Comparison of ENCODE assay signal across 7 mouse cellular contexts in genomic region chr2:103690828-103691227, GRCm38 (mm10).
DNase-seq lines count a peak whose midpoint lies in the region; ATAC-seq and TF ChIP-seq lines count a peak whose summit lies in the region.

No protein-coding gene starts in this region.

- no peak for ATAC-seq in intestine, embryonic 15.5 days
- no peak for ATAC-seq in intestine, embryonic 16.5 days
- ATAC-seq in forebrain, embryonic 14.5 days: peak; percentile 60
- no peak for ATAC-seq in limb, embryonic 12.5 days (ENCODE audit: insufficient number of reproducible peaks, insufficient read depth, low FRiP score, low TSS enrichment, low read depth)
- ATAC-seq in stomach, embryonic 14.5 days (ENCODE audit: insufficient number of reproducible peaks, insufficient read depth, low FRiP score, low read depth): 0 out of 2 replicates have a peak, but pooled peaks have one; percentile 23

- 42% methylated on average over 5 of the region's 5 CpGs for WGBS in intestine, embryonic 15.5 days
- WGBS in intestine, embryonic 16.5 days: 45% methylated on average over 5 of the region's 5 CpGs
- WGBS in forebrain, embryonic 14.5 days: 34% methylated on average over 5 of the region's 5 CpGs
- 51% methylated on average over 5 of the region's 5 CpGs for WGBS in limb, embryonic 12.5 days
- WGBS in stomach, embryonic 14.5 days: 54% methylated on average over 5 of the region's 5 CpGs
- 52% methylated on average over 5 of the region's 5 CpGs for WGBS in cerebellum, adult 2 months

- no peaks in the 10 kb centered on the region for H3K27me3 ChIP-seq in intestine, embryonic 15.5 days (replicated peaks)
- no peaks in the 10 kb centered on the region for H3K27me3 ChIP-seq in intestine, embryonic 16.5 days (replicated peaks; ENCODE audit: control insufficient read depth, insufficient read depth, low read length)
- no peaks in the 10 kb centered on the region for H3K27me3 ChIP-seq in forebrain, embryonic 14.5 days (replicated peaks; ENCODE audit: control insufficient read depth, insufficient read depth, low read length)
- H3K27me3 ChIP-seq in limb, embryonic 12.5 days: no peaks in the 10 kb centered on the region
- H3K27me3 ChIP-seq in stomach, embryonic 14.5 days (ENCODE audit: control insufficient read depth, insufficient read depth, low read length): no peaks in the 10 kb centered on the region
- H3K27me3 ChIP-seq in cerebellum, adult 2 months (ENCODE audit: control insufficient read depth, insufficient read depth, low read length): no peaks in the 10 kb centered on the region

- H3K4me1 ChIP-seq in intestine, embryonic 15.5 days (replicated peaks): peaks cover 6% of the 10 kb centered on the region; the same call in 1 of the 2 replicates
- H3K4me1 ChIP-seq in intestine, embryonic 16.5 days (ENCODE audit: control insufficient read depth, insufficient read depth, low read length): no peaks in the 10 kb centered on the region
- H3K4me1 ChIP-seq in forebrain, embryonic 14.5 days (ENCODE audit: control insufficient read depth, insufficient read depth, low read length): peaks cover 8% of the 10 kb centered on the region
- H3K4me1 ChIP-seq in limb, embryonic 12.5 days (replicated peaks): peaks cover 33% of the 10 kb centered on the region
- 0 out of 2 replicates have a peak, but pooled peaks cover 2% of the 10 kb centered on the region for H3K4me1 ChIP-seq in stomach, embryonic 14.5 days (ENCODE audit: control insufficient read depth, insufficient read depth, low read length)
- peaks cover 17% of the 10 kb centered on the region for H3K4me1 ChIP-seq in cerebellum, adult 2 months (ENCODE audit: control insufficient read depth, insufficient read depth, low read length)

- no peak for DNase-seq in forebrain, embryonic 14.5 days (ENCODE audit: low spot score)
- DNase-seq in cerebellum, adult 2 months: no peak
- no peak for DNase-seq in layer of hippocampus, postnatal 25 days (ENCODE audit: extremely low spot score in 1 of 2, low spot score in 1 of 2)

- no peak overlapping the region for H3K4me3 ChIP-seq in intestine, embryonic 15.5 days (replicated peaks)
- no peak overlapping the region for H3K4me3 ChIP-seq in intestine, embryonic 16.5 days (ENCODE audit: low read length)
- H3K4me3 ChIP-seq in forebrain, embryonic 14.5 days (ENCODE audit: low read depth, low read length): no peak overlapping the region
- no peak overlapping the region for H3K4me3 ChIP-seq in limb, embryonic 12.5 days (replicated peaks)
- no peak overlapping the region for H3K4me3 ChIP-seq in stomach, embryonic 14.5 days (ENCODE audit: low read depth, low read length)
- no peak overlapping the region for H3K4me3 ChIP-seq in cerebellum, adult 2 months (replicated peaks; ENCODE audit: insufficient read depth, low read depth, low read length)

- H3K4me2 ChIP-seq in intestine, embryonic 15.5 days (replicated peaks): no peak overlapping the region
- no peak overlapping the region for H3K4me2 ChIP-seq in intestine, embryonic 16.5 days (ENCODE audit: low read depth, low read length)
- no peak overlapping the region for H3K4me2 ChIP-seq in forebrain, embryonic 14.5 days (ENCODE audit: low read length)
- H3K4me2 ChIP-seq in limb, embryonic 12.5 days: no peak overlapping the region
- no peak overlapping the region for H3K4me2 ChIP-seq in stomach, embryonic 14.5 days (replicated peaks; ENCODE audit: low read depth, low read length)

- no peaks in the 10 kb centered on the region for H3K9me3 ChIP-seq in intestine, embryonic 15.5 days
- H3K9me3 ChIP-seq in intestine, embryonic 16.5 days (ENCODE audit: control insufficient read depth, low read length): no peaks in the 10 kb centered on the region
- H3K9me3 ChIP-seq in forebrain, embryonic 14.5 days (replicated peaks; ENCODE audit: control insufficient read depth, low read length): no peaks in the 10 kb centered on the region
- no peaks in the 10 kb centered on the region for H3K9me3 ChIP-seq in limb, embryonic 12.5 days
- H3K9me3 ChIP-seq in stomach, embryonic 14.5 days (ENCODE audit: control insufficient read depth, low read depth, low read length): no peaks in the 10 kb centered on the region

- no peak for TF ChIP-seq POLR2A in cerebellum, adult 2 months (IDR thresholded peaks at IDR 0.05; ENCODE audit: borderline replicate concordance, insufficient read depth, low read length)

- no peak overlapping the region for H3K9ac ChIP-seq in intestine, embryonic 15.5 days
- no peak overlapping the region for H3K9ac ChIP-seq in intestine, embryonic 16.5 days (ENCODE audit: low read depth, low read length)
- H3K9ac ChIP-seq in forebrain, embryonic 14.5 days (ENCODE audit: low read length): no peak overlapping the region
- H3K9ac ChIP-seq in limb, embryonic 12.5 days (replicated peaks): no peak overlapping the region
- H3K9ac ChIP-seq in stomach, embryonic 14.5 days (replicated peaks; ENCODE audit: low read depth, low read length): no peak overlapping the region

- 0 out of 2 replicates have a peak overlapping the region, but pooled peaks have one; percentile 27 for H3K27ac ChIP-seq in intestine, embryonic 15.5 days
- H3K27ac ChIP-seq in intestine, embryonic 16.5 days (ENCODE audit: low read length): no peak overlapping the region
- peak overlapping the region; percentile 48; the same call in 1 of the 2 replicates for H3K27ac ChIP-seq in forebrain, embryonic 14.5 days (ENCODE audit: low read depth, low read length)
- peak overlapping the region; percentile 42; the same call in 1 of the 2 replicates for H3K27ac ChIP-seq in limb, embryonic 12.5 days
- H3K27ac ChIP-seq in stomach, embryonic 14.5 days (ENCODE audit: low read length): no peak overlapping the region
- no peak overlapping the region for H3K27ac ChIP-seq in cerebellum, adult 2 months (ENCODE audit: insufficient read depth, low read length)

- no peak for TF ChIP-seq CTCF in cerebellum, adult 2 months (IDR thresholded peaks at IDR 0.05; ENCODE audit: borderline replicate concordance, insufficient read depth, low read depth, low read length)

- H3K36me3 ChIP-seq in intestine, embryonic 15.5 days: no peaks in the 10 kb centered on the region
- H3K36me3 ChIP-seq in intestine, embryonic 16.5 days (ENCODE audit: control insufficient read depth, insufficient read depth, low read length): no peaks in the 10 kb centered on the region
- H3K36me3 ChIP-seq in forebrain, embryonic 14.5 days (ENCODE audit: control insufficient read depth, insufficient read depth, low read length): no peaks in the 10 kb centered on the region
- H3K36me3 ChIP-seq in limb, embryonic 12.5 days: peaks cover 25% of the 10 kb centered on the region; the same call in 1 of the 2 replicates
- H3K36me3 ChIP-seq in stomach, embryonic 14.5 days (ENCODE audit: control insufficient read depth, insufficient read depth, low read length): no peaks in the 10 kb centered on the region

Comparison
In these comparisons a context has a peak if more than half of its experiments do, and no peak if none do; other contexts are left out.
1. H3K27ac ChIP-seq: peak in intestine, embryonic 15.5 days (single experiment), forebrain, embryonic 14.5 days (single experiment) and limb, embryonic 12.5 days (single experiment); none in intestine, embryonic 16.5 days (single experiment), stomach, embryonic 14.5 days (single experiment) and cerebellum, adult 2 months (single experiment).
2. ATAC-seq: peak in forebrain, embryonic 14.5 days (single experiment) and stomach, embryonic 14.5 days (single experiment); none in intestine, embryonic 15.5 days (single experiment), intestine, embryonic 16.5 days (single experiment) and limb, embryonic 12.5 days (single experiment).